Mouse (Mus musculus) neural tube, embryonic 13.5 days (tissue): ENCODE results near the gene Zfp511. TPM values are rescaled to one million over a fixed set of nuclear protein-coding genes. Genes with fewer than 3 reads are reported as not detected.

ENCODE experiments used
- ATAC-seq: fragments of 200-750 bp; cut with Nextera tagmentation; 2 replicates; pipeline ENCODE4 v1.8.0; 2017; ENCODE audit warnings: low read depth, mild to moderate bottlenecking, moderate TSS enrichment, moderate library complexity
- H3K27ac ChIP-seq: fragments of 300-500 bp; sonication (generic); replicated peaks from 2 replicates; pipeline ENCODE4 v1.5.1; 2015; ENCODE audit warnings: moderate library complexity, mild to moderate bottlenecking, inconsistent platforms
- H3K27me3 ChIP-seq: fragments of 300-500 bp; sonication (generic); 2 replicates; pipeline ENCODE4 v1.6.1; 2015; ENCODE audit warnings: mild to moderate bottlenecking, inconsistent platforms
- H3K36me3 ChIP-seq: fragments of 300-500 bp; sonication (generic); 2 replicates; pipeline ENCODE4 v1.6.1; 2015; ENCODE audit warnings: mild to moderate bottlenecking, inconsistent platforms
- H3K4me1 ChIP-seq: fragments of 300-500 bp; sonication (generic); replicated peaks from 2 replicates; pipeline ENCODE4 v1.6.1; 2015; ENCODE audit warnings: inconsistent platforms
- H3K4me2 ChIP-seq: fragments of 300-500 bp; sonication (generic); 2 replicates; pipeline ENCODE4 v1.6.1; 2015; ENCODE audit warnings: inconsistent platforms, mild to moderate bottlenecking, moderate library complexity
- H3K4me3 ChIP-seq: fragments of 300-500 bp; sonication (generic); 2 replicates; pipeline ENCODE4 v1.5.1; 2015; ENCODE audit warnings: mild to moderate bottlenecking, inconsistent platforms
- H3K9ac ChIP-seq: fragments of 300-500 bp; sonication (generic); 2 replicates; pipeline ENCODE4 v1.6.1; 2015; ENCODE audit warnings: moderate library complexity, mild to moderate bottlenecking, inconsistent platforms
- H3K9me3 ChIP-seq: fragments of 300-500 bp; sonication (generic); 2 replicates; pipeline ENCODE4 v1.6.1; 2016; ENCODE audit warnings: inconsistent platforms
- WGBS: fragments of 180-500 bp; shearing (Covaris S2); methylation state at CpG from one replicate; pipeline ENCODE4 v1.1.7; 2015; 5-methylcytosine and 5-hydroxymethylcytosine counted together
- polyA plus RNA-seq: library from polyadenylated mRNA; unstranded; fragments of >200 nt; fragmentation: Nextera tagmentation; extraction: Ambion mirVana; gene quantifications from 2 replicates; pipeline ENCODE4 v1.2.1, GENCODE M21; 2015

Zfp511 gene
- polyA plus RNA-seq, 1 experiment from 2014 or later: 50.7 TPM

- peaks cover 66% of the 10 kb centered on the region for H3K36me3 ChIP-seq
- H3K4me2 ChIP-seq: no peak overlapping the region
- WGBS: 95% methylated on average over 9 of the region's 9 CpGs
- ATAC-seq: no peak
- no peak overlapping the region for H3K9ac ChIP-seq
- no peaks in the 10 kb centered on the region for H3K9me3 ChIP-seq
- H3K27ac ChIP-seq: no peak overlapping the region
- no peak overlapping the region for H3K4me3 ChIP-seq
- no peaks in the 10 kb centered on the region for H3K27me3 ChIP-seq
- no peaks in the 10 kb centered on the region for H3K4me1 ChIP-seq
Measured at GRCm38 (mm10) chr7:140007781-140008180, 28.4 kb upstream of the Zfp511 start.

DNA sequence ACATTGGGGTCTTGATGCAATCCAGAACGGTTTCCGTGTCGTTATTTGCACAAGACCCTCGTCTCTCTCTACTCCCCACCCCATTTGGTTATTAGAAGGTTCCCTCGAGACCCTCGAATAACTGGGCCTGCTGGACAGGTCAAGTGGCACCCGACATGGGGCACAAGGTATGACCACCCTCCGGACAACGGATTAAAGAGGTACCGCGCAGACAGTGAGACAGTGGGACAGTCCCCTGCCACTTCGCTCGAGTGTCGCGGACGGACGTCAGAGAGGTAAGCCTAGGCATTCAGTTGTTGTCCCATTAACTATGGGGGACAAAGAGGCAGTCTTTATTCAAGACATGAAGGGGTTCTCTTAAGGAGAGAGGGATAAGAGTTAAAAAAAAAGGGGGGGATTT lies 24.9 kb upstream of the Zfp511 start:
- no peaks in the 10 kb centered on the region for H3K4me1 ChIP-seq
- no peaks in the 10 kb centered on the region for H3K27me3 ChIP-seq
- no peaks in the 10 kb centered on the region for H3K9me3 ChIP-seq
- H3K9ac ChIP-seq: no peak overlapping the region
- no peak for ATAC-seq
- no peak overlapping the region for H3K4me3 ChIP-seq
- 97% methylated on average over 17 of the region's 17 CpGs for WGBS
- H3K27ac ChIP-seq: no peak overlapping the region
- H3K36me3 ChIP-seq: peaks cover 44% of the 10 kb centered on the region
- H3K4me2 ChIP-seq: no peak overlapping the region

DNA sequence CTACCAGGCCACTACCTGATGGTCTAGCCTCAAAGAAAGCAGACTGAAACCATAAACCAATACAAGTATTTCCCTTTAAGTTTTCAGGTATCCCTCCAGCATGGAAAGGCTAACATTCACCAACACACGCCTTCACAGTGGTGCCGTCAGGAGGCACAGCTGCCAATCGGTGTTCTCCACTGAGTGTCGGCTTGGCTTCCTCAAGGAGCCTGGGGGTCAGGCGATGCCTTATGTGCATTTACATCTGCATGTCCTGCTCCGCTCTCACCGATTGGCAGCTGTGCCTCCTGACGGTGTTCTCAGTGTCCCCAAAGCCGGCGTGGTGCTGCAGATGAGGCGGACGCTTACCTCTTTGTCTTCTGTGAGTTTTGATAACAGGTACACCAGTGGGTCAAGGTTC lies 4.4 kb upstream of the Zfp511 start:
- Histone ChIP-seq H3K4me2 (no peak overlapping the region), H3K4me1 (peaks cover 19% of the 10 kb centered on the region), H3K9ac (no peak overlapping the region), H3K27ac (no peak overlapping the region), H3K27me3 (no peaks in the 10 kb centered on the region), H3K36me3 (peaks cover 59% of the 10 kb centered on the region), H3K9me3 (no peaks in the 10 kb centered on the region), H3K4me3 (no peak overlapping the region)
- ATAC-seq: no peak
- whole genome bisulfite sequencing: 91% methylated on average over 12 of the region's 12 CpGs

GRCm38 (mm10) chr7:140032366-140032765 lies 3.8 kb upstream of the Zfp511 start:
- H3K27me3 ChIP-seq: no peaks in the 10 kb centered on the region
- no peaks in the 10 kb centered on the region for H3K9me3 ChIP-seq
- H3K27ac ChIP-seq: no peak overlapping the region
- no peak overlapping the region for H3K4me3 ChIP-seq
- H3K4me2 ChIP-seq: no peak overlapping the region
- 96% methylated on average over 10 of the region's 10 CpGs for WGBS
- peaks cover 25% of the 10 kb centered on the region for H3K4me1 ChIP-seq
- no peak for ATAC-seq
- H3K9ac ChIP-seq: no peak overlapping the region
- peaks cover 59% of the 10 kb centered on the region for H3K36me3 ChIP-seq

DNA sequence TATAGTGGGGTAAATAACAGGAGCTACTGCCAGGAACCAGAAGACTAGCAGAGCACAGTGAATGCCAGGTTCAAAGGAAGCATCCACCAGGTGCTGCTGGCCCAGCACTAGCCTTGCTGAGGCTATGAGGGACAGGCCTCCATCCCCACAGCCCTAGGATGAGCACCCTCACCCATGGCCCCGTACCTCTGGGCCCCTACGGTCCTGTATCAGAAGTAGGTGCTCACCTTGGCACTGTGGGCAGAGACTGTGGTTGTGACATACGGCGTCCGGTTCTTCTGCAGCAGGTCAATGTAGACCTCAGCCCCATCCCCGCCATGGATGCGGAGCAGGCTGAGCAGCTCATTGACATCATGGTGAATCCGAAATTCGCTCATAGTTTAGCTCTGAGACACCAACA lies 2.8 kb upstream of the Zfp511 start:
- Histone ChIP-seq H3K27me3 (no peaks in the 10 kb centered on the region), H3K9me3 (no peaks in the 10 kb centered on the region), H3K36me3 (peaks cover 51% of the 10 kb centered on the region), H3K9ac (no peak overlapping the region), H3K27ac (no peak overlapping the region), H3K4me2 (no peak overlapping the region), H3K4me1 (peaks cover 32% of the 10 kb centered on the region), H3K4me3 (no peak overlapping the region)
- ATAC-seq: no peak
- 97% methylated on average over 9 of the region's 9 CpGs for WGBS

GRCm38 (mm10) chr7:140035456-140035855 lies 735 bp upstream of the Zfp511 start:
- Histone ChIP-seq H3K9ac (peak overlapping the region; percentile 86), H3K4me2 (peak overlapping the region; percentile 81), H3K36me3 (peaks cover 45% of the 10 kb centered on the region), H3K27ac (peak overlapping the region; percentile 91; the same call in 1 of the 2 replicates), H3K9me3 (no peaks in the 10 kb centered on the region), H3K4me1 (peaks cover 32% of the 10 kb centered on the region), H3K27me3 (no peaks in the 10 kb centered on the region), H3K4me3 (peak overlapping the region; percentile 79)
- ATAC-seq: no peak
- WGBS: 24% methylated on average over 7 of the region's 7 CpGs

DNA sequence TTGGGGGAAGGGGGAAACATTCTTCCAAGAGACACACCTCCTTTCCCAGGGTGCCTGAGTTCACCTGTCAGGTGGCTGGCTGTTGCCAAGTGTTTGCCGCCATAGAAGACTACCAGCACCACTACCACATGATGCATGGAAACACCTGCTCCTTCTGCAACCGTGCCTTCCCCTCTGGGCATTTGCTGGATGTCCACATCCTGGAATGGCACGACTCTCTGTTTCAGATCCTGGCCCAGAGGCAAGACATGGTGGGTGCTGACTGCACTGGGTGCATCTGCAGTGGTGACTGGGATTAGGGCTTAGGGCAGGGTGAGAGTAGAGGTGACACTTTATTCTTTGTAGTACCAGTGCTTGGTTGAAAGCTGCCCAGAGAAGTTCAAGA lies 972 bp downstream of the Zfp511 start:
- no peak for ATAC-seq
- H3K4me3 ChIP-seq: peak overlapping the region; percentile 79
- H3K9ac ChIP-seq: peak overlapping the region; percentile 86
- WGBS: 45% methylated on average over 3 of the region's 3 CpGs
- H3K4me2 ChIP-seq: peak overlapping the region; percentile 81
- no peaks in the 10 kb centered on the region for H3K27me3 ChIP-seq
- no peaks in the 10 kb centered on the region for H3K9me3 ChIP-seq
- no peak overlapping the region for H3K27ac ChIP-seq
- peaks cover 32% of the 10 kb centered on the region for H3K4me1 ChIP-seq
- H3K36me3 ChIP-seq: peaks cover 39% of the 10 kb centered on the region

- peaks cover 25% of the 10 kb centered on the region for H3K36me3 ChIP-seq
- ATAC-seq: no peak
- H3K9ac ChIP-seq: no peak overlapping the region
- no peak overlapping the region for H3K4me2 ChIP-seq
- no peak overlapping the region for H3K4me3 ChIP-seq
- H3K27ac ChIP-seq: no peak overlapping the region
- 55% methylated on average over 3 of the region's 3 CpGs for WGBS
- peaks cover 34% of the 10 kb centered on the region for H3K27me3 ChIP-seq
- peaks cover 21% of the 10 kb centered on the region for H3K4me1 ChIP-seq
- no peaks in the 10 kb centered on the region for H3K9me3 ChIP-seq
Measured at GRCm38 (mm10) chr7:140042728-140043127, 6.5 kb downstream of the Zfp511 start.

DNA sequence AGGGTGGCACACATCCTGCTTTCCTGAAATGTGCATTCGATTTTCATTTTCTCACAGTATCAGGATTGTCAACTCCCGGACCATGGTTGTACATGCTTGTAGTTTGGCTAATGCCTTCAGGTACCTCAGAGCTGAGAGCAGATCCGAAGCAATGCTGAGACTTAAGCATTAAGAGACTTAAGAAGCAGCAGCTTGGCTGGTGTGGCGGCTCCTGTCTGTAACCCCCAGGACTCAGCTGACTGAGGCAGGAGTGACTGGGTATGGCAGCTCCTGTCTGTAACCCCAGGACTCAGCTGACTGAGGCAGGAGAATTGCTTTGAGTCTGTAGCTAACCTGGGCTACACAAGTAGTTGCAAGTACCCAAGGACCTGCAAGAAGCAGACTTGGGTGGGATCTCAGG lies 9.4 kb downstream of the Zfp511 start:
- Histone ChIP-seq H3K4me2 (no peak overlapping the region), H3K36me3 (peaks cover 10% of the 10 kb centered on the region), H3K9ac (no peak overlapping the region), H3K4me3 (no peak overlapping the region), H3K27ac (no peak overlapping the region), H3K27me3 (peaks cover 62% of the 10 kb centered on the region), H3K9me3 (no peaks in the 10 kb centered on the region), H3K4me1 (peaks cover 40% of the 10 kb centered on the region)
- ATAC-seq: no peak
- WGBS: 88% methylated on average over 4 of the region's 4 CpGs

DNA sequence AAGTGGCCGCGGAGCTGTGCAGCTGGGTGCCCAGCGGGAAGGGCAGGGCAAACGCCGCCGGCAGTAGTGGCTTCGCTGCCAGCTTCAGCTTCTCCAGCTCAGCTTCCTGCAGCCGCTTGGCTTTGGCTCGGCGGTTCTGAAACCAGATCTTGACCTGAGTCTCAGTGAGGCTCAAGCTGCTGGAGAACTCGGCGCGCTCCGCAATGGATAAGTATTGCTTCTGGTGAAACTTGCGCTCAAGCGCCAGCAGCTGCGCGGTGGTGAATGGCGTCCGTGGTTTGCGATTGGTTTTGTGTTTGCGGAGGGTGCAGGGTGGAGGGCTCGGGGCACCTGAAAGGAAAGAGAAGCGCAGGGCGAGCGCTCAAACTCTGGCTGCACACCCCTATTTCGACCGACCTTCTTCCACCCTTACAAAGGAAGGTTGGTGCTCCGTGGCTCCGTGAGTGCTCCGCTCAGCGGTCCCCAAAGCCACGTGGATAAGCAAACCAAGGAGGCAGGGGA lies 11.7 kb downstream of the Zfp511 start:
- peak overlapping the region; percentile 69 for H3K9ac ChIP-seq
- WGBS: under 1% methylated on average over 33 of the region's 33 CpGs
- peak; percentile 20; the same call in 1 of the 2 replicates for ATAC-seq
- H3K4me2 ChIP-seq: peak overlapping the region; percentile 74
- H3K4me1 ChIP-seq: peaks cover 44% of the 10 kb centered on the region
- peaks cover 76% of the 10 kb centered on the region for H3K27me3 ChIP-seq
- H3K36me3 ChIP-seq: no peaks in the 10 kb centered on the region
- no peaks in the 10 kb centered on the region for H3K9me3 ChIP-seq
- peak overlapping the region; percentile 43; the same call in 1 of the 2 replicates for H3K27ac ChIP-seq
- peak overlapping the region; percentile 54 for H3K4me3 ChIP-seq

GRCm38 (mm10) chr7:140048361-140049114 lies 12.3 kb downstream of the Zfp511 start, which contains the start of gene Msx3:
Msx3 (minus strand) TSS chr7:140049089.
- Histone ChIP-seq H3K9ac (peak within 1 kb of the TSS; percentile 69), H3K9me3 (no peaks in the 10 kb centered on the region), H3K27me3 (peaks cover 80% of the 10 kb centered on the region), H3K27ac (peak within 1 kb of the TSS; percentile 64), H3K4me1 (peaks cover 44% of the 10 kb centered on the region), H3K4me2 (peak within 1 kb of the TSS; percentile 74), H3K4me3 (peak within 1 kb of the TSS; percentile 54), H3K36me3 (no peaks in the 10 kb centered on the region)
- peak; percentile 63 for ATAC-seq
- under 1% methylated on average over 56 of the region's 56 CpGs for WGBS

GRCm38 (mm10) chr7:140049115-140049689 lies 13.0 kb downstream of the Zfp511 start:
- peaks cover 77% of the 10 kb centered on the region for H3K27me3 ChIP-seq
- H3K4me3 ChIP-seq: peak overlapping the region; percentile 54
- peak overlapping the region; percentile 74 for H3K4me2 ChIP-seq
- peak; percentile 90 for ATAC-seq
- no peaks in the 10 kb centered on the region for H3K9me3 ChIP-seq
- H3K9ac ChIP-seq: peak overlapping the region; percentile 69
- no peaks in the 10 kb centered on the region for H3K36me3 ChIP-seq
- WGBS: under 1% methylated on average over 34 of the region's 34 CpGs
- peaks cover 44% of the 10 kb centered on the region for H3K4me1 ChIP-seq
- peak overlapping the region; percentile 64 for H3K27ac ChIP-seq
